Mouse (Mus musculus): ENCODE measurements around the gene Chmp5.

Gene Chmp5

DNA sequence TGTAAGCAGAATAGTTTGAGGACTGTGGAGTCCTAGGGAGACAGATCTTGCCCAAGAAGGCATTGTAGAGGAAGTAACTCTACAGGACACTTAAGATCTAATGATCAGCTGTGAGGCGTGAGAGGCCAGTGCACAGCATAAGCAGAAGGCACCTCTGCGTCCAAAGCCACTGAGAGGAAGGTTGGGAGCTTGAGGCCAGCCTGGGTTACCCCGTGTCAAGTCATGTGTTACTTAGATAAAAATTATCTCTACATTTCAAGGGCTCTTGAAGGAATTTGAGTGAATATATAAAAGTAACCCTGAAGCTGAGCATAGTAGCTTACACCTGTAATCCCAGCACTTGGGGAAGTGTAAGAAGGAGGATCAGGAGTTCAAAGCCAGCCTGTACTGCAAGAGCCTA is 65.1 kb downstream of the Chmp5 start:
- in situ Hi-C loops (cut with MboI; ENCODE audit: low sequenced_read_pairs) = no loop called here

Measured in CH12F3 (cell line).